Mouse (Mus musculus) naive thymus-derived CD4-positive, alpha-beta T cell, adult 2 months (primary cell): Measurements from ENCODE around the gene Bcas1.
"Not testable (repeated sequence)": the region's sequence is repeated elsewhere in the genome, so short reads cannot be mapped to it uniquely, and the experiment has no call there.

Source experiments
- DNase-seq: peaks from one replicate; pipeline ENCODE4 v3.0.0-alpha.2; 2011; ENCODE audit warnings: low read depth

The Bcas1 gene

DNA sequence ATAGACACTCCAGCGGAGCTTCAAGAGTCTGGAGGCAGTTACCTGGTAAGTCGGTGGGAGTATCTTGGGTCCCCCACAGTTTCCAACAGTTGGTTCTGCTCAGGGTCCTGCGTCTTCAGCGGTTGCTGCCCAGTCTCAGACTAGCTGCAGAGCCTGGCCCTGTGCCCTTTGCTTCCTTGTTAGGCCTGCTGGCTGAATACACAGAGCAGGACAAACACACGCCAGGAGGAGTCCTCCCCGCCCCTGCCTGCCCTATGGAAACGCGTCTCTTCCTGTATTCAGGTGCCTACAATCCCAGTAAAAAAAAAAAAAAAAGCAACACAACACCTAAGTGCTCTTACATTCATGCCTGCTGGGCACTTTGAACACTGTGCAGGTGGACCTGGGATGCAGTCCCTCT lies at the start of gene Bcas1:
TSS of gene Bcas1 (minus strand) at position 142 of the 400 bp plus-strand sequence.
- DNase-seq: no peak

DNA sequence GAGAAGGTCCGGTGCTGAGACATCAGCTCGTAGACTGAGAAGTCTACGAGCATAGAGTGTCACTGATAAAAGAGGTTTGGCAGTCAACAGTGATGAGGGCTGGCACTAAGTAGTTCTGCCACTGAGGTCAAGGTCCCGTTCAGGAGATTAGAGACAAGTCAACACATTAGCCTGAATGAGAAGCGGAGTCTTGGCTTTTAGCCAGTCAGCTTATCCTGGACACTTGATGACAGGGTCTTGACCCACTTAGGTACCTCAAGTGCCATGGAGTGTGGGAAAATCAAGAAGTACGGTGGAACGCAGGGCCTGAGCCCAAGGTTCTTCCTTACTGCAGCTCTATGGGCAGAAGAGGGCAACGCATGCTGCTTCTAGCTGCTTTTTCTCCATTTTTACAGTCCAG lies 49.0 kb upstream of the Bcas1 start:
- DNase-seq: no peak

DNA sequence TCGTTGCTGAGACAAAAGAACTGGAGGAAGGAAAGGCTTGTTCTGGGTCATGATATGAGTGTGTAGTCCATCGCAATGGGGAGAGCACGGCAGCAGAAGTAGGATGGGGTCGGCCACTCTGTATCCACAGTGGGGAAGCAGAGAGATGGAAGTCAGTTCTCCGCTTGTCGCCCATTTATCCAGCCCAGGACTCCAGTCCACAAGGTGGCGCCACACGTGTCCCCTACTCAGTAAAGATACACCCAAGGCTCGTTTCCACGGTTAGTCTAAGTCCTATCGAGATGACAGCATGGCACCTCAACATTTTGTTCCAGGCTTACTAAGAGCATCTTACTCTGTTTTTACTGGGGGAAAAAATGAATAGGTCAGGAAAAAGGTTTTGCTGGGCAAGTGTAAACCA lies 48.6 kb upstream of the Bcas1 start:
- peak; percentile 35 for DNase-seq

DNA sequence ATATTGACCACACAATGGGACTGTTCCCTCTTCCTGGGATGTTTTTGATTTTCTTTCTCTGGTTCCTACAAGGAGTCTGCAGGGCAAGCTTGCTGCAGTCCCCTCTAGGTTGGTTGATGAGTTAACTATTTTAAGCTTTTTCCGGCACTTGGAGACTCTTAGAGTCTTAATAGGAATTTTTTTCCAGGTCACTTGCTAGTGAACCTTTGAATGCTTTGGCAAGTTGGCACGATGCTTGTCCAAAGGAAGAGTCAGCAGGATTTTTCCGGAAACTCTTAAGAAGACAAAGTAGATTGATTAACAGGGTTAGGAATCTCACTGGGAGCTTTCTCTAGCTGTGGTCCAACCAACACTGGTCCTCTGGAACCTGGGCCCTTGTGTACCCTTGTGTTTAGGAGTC lies 47.5 kb upstream of the Bcas1 start:
- DNase-seq: no peak

DNA sequence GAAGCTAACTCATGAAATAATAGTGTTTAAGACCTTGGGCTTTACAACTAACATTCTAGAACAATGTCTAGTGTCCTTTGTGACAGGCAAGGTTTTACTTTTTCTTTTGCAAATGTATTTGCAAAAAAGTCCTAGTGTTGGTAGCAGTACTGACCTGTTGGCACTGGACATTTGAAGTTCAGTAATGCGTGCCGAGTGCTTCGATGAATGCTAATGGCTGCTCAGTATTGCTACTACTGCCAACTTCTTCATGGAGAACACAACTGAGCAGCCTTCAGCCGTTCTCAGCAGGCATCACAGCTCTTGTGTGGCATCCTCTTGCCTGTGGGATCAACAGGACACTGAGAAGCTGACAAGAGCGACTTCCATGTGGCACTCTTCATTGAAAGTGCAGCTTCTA lies 46.5 kb upstream of the Bcas1 start:
- no peak for DNase-seq

DNA sequence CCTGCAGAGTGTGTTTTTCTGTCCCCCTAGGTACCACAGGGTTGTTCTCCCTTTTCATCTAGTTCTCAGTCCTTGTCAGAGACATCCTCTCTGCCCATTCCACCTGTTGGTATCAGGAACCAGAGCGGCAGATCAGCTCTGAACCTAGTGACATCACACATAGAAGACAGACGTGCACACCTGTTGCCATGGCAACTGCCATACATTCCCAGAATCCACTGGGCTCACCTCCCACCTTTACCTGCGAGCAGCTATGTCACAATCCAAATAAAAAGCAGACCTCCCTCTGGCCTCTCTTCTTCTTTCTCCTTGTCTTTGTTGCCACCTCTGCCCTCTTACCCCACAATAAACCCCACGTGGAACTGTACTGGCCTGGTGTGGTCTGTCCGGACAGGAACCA lies 42.9 kb upstream of the Bcas1 start:
- no peak for DNase-seq

DNA sequence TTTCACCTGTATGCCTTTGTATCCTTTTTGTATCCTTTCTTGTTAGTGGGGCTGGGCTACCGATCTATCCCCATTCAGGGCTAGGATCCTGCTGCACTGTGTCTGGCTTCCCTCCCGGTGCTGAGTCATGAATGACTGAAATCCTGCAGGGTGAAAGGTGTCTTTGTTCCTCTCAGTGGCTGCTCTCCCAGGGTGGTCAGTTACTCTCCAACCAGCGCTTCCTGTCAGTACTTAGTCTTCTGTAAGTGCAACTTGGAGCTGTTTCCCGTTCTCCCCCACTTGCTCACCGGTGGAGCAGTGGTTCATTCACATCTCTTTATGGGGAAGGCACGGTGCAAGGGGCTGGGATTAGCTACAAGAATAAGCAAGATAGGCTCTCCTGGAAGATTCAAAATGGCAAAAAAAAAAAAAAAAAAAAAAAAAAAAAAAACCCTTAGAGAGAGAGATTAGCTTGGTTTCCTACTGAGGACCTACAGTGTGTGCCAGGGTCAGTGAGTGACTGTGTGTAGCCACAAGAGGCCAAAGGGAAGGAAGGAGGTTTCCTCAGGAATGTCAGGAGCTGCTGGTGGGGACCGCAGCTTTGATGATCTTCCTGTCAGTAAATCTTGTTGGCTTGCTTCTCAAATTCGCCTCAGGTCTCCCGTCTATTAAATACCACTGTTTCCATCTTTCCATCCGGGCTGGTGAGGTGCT lies 42.1 kb upstream of the Bcas1 start:
- no peak for DNase-seq

DNA sequence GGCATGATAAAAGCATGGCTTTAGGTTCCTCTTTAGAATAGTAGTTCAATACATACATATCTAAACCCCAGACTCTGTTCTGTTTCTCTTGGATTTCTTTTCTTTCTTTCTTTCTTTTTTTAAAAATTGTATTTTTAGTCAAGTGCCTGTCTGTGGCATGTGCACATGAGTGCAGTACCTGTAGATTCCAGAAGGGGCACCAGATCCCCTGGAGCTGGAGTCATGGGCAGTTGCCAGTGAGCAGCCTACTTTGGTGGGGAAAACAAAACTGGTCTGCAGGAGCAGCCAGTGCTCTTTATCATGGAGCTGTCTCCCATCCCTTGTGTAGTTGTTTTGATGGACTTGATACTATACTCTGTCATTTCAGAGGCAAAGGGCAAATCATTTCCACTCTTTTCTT lies 40.4 kb upstream of the Bcas1 start:
- peak; percentile 6 for DNase-seq

DNA sequence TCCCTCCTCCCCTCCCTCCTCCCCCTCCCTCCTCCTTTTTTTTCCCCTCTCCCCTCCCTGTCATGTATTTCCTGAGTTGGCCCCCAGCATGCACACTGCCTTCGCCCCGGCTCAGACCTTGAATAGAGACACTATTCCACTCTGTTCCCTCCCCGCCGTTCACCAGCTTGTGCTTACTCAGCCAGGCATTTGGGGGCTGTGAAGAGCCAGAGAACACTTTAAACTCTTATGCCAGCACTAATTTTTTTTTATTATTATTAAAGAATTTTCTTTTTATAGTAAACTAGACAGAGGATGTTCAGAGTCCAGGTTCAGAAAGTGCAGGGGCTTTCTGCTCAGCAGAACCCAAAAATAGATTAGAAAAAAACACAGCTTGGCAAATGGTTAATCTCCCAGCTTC lies 37.2 kb upstream of the Bcas1 start:
- DNase-seq: no peak

DNA sequence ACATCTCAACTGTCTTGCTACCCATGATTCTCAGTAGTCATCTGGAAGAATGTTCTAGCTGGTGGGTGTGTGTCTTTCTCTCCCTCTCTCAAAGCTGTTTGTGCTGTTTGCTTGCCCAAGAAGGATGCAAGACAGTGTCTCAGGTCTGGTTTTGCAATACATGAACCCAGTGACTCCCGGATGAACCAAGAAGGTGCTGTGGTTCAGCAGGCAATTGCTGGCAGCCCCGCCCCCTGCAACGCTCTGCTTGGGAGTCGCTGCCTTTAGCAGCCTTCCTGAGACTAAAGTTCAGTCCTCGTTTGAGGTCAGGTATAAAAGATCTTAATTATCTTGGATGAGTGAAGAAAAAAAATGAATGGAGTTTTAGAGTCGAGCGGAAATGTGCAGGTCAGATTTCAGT lies 34.0 kb upstream of the Bcas1 start:
- no peak for DNase-seq

DNA sequence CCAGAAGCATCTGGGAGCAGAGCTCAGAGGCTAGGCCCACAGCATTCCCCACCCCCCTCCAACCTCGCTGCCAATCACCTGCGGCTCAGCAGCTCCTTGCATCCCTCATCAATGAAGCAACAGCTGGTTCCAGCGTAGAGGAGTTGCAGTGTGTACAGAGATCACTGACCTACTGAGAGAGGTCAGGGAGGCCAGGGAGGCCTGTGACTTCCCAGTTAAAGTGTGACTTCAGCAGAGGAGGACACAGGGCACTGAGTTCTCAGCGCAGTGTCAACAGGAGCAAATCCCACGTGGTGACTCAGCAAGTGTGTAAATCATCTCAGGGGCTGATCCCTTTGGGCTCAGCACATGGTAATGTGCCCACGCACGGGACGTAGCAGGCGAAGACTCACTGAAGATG lies 32.2 kb upstream of the Bcas1 start:
- DNase-seq: no peak

DNA sequence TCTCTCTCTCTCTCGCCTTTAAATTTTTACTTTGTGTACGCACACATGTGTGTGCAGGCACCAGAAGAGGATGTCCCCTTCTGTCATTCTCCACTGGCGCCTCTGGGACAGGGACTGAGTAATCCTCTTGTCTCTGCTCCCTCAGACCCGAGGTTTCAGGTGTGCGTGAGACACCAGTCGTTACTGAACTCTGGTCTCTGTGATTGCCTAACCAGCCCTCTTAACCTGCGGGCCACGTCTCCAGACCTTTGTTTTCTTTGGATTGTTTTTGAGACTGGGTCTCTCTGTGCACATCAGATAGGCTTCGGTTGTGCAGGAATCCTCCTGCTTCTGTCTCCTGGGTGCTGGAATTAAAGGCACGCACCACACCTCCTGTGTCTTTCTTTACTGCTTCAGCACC lies 31.5 kb upstream of the Bcas1 start:
- DNase-seq: no peak

DNA sequence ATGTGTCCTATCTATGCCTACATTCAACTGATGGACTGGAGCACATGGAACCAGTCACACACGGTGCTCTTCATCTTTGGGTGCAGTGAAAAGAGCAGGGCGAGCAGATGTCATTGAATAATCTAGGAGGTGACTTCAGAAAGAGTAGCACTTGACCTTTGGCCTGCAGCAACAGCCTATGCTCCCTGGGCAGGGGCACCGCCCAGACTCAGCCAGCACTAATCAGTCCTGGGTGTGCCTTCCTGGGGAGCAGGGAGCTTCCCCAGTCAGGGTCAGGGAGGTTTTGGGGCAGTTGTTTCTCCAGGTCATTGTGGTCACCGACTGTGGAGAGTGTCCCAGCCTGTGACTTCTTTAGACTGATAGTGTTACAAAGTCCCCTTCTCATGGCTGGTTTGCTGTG lies 26.2 kb upstream of the Bcas1 start:
- DNase-seq: not testable (repeated sequence)

DNA sequence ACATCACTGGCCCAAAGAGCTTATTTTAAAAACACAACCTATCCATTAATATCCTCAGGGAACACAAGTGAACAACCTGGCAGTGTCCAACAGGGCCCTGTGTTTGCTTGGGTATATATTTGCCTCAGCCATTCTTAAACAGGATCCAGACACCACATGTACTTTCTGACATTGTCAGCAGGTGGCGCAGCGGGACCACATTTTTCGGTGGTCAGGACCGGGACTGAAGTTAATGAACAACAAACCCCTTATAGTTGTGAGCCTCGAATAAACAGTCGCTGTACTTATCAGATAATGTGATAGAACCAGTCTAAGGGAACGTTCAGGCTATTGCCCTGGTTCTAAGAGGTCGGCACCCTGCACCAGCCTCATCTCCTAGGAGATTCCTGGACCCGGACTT lies 23.3 kb upstream of the Bcas1 start:
- peak; percentile 75 for DNase-seq

DNA sequence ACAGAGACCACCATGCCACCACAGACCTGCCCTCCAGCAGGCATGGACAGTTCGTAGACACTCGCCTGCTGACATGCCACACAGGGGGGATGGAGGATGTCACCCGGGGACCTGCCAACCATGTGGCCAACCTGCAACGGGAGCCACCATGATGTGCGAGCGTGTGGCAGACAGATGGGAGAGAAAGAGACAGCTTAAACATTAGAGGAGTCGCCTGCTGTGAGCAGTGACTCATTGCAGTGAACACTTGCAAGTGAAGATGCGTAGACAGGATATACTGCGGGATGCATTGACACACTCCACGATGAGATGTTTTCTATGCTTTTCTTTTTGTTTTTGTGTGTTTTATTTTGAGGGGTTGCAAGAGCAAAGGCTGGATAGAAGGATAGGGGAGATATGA lies 20.0 kb upstream of the Bcas1 start:
- DNase-seq: no peak

DNA sequence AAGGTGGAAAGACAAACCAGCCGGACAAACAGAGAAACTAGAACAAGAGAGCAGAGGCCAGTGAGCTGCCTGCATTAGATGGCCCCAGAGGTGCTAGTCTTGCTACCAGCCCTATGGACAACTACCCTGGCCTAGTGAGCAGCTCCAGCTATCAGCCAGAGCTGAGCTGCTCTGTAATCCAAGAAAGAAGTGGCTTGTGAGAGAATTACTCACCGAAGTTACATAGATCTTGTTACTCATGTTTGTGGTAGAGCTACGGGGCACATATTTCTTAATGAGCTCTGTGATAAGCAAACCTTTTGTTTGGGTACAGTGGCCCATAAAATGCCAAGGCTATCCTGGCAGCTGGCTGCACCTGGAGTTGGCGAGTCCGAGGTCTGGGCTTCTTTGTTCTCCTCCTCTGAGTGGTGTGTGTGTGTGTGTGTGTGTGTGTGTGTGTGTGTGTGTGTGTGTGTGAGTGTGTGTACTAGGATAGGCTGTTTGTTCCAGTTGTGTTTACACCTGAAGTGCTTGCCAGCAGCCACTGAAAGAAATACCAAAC lies 19.3 kb upstream of the Bcas1 start:
- no peak for DNase-seq

DNA sequence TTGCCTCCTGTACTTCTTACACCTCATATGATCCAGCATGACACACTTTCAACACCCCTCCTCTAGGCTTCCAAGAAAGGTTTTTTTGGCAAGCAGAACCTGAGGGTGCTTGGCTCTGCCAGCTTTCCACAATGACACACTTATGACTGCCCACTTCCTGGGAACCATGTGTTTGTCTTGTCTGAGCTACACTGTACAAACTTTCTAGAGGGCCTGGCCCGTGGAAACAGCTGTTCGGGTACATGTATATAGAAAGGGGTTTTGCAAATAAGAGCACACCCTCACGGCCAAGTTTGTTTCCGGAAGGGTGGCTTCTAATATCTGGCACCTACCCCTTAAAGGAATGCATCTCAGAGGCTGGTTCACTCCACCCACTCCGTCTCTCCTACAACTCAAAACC lies 18.2 kb upstream of the Bcas1 start:
- no peak for DNase-seq

DNA sequence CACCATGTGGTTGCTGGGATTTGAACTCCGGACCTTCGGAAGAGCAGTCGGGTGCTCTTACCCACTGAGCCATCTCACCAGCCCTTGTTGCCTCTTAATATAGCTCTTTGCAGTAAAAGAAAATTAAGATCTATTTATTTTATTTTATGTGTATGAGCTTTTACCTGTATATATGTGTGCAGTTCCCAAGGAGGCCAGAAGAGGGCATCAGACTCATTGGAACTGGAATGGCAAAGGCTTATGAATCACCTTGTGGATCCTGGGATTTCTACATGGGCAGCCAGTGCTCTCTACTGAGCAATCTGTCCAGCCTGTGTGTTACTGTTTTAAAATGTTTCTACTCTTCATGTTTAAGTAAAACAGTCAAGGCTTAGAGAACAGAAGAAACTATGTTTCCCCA lies 14.9 kb upstream of the Bcas1 start:
- peak; percentile 13 for DNase-seq

DNA sequence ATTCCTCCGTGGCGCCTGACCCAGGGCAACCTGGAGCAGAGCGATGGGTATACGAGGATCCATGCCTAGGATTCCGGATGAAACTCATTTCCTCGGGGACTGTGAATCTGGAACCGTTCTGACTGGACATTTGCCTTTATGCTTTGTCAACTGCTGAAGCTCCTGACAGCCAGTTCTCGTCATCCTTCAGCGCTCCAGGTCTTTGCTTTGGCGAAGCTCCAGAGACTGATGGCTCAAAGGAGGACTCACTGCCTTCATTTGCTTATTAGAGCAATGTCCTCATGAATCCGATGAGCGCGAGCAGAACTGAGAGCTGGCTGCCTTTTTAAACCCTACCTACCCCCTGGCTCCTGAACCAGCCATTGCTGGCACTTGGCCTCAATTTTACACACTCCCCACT lies 11.1 kb upstream of the Bcas1 start:
- no peak for DNase-seq

DNA sequence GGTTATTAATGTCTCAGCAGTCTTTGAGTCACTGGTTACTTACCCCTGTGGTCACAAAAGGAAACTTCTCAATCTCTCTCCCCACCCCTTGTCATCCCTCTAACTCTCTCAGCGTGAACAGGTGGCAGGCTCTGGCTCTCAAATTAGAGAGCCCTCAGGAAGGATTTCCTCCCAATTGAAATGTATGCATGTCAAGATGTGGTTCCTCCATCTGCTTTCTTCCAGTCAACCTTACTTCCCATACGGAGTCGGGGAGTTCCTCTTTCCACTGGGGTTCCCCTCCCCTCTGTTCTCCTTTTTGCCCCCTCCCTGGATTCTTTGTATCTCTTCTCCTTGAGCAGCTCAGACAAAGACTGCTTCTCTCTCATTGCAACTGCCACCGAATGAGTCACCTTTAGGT lies 8.6 kb upstream of the Bcas1 start:
- no peak for DNase-seq

DNA sequence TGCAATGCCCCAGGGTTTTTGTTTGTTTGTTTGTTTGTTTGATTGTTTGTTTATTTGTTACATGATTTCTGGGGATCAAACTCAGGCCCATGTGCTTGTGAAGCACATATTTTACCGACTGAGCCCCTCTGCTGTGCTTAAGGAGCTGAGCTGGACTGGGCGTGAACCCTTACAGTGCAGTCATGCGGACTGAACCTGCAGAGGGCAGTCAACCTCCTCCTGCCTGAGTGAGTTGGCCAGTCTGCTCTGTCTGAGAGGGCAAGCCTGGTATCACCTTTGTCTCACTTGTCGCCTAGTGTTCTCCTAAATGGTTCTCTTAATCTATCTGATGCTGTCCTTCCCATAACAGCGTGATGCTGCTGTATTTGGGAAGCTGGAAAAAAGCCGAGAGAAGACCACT lies 4.5 kb upstream of the Bcas1 start:
- no peak for DNase-seq

DNA sequence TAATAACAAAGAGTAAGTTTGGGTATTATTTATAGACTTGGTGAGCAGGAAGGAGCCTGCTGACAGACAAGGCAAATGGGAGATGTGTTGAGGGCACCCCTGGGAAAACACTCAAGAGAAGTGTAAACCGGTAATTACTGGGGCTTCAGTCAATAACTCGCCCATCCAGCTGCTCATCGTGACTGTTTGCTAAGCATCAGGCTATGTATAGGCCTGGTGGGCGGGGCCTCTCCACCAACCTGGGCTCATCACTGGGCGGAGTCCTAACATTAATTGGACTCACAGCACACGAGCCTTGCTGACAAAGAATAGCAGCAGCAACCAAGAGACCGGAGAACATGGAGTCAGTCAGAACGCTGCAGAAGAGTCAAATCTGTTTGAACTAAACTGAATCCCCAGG lies 1.3 kb upstream of the Bcas1 start:
- no peak for DNase-seq

DNA sequence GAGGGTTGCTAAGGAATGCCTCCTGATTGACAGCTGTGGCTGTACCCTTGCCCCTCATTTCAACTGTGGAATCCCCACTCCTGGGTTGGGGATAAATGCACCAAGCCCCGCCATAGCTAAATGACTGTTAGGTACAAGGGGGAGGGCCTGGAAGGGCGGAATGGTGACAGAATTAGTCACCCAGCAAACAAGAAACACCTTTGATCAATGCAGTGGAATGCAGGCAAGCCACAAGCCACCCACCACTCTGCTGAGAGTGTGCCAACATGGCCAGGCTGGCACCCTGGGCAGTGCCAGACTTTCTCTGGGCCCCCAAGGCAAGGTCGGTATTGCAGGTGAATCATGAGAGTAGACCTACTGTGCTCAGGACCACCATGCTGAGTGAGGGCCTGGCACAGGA lies 3.5 kb downstream of the Bcas1 start:
- no peak for DNase-seq

DNA sequence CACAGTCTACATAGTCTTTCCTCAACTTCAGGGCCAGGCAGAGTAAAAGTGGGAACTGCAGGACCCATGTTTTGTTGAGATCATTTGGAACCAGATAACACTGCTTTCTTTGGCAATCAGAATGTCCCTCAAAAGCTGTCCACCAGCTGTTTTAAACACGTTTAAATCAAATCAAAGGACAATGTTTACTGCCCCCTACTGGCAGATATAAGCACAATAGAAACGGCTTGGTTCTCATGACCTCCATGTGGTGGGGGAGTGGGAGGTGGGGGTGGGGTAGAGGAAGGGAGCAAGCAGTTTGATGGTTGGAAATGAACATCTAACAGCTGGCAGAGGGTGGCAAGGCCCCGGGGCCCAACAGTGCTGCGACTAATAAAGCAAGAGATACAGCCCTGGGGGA lies 5.7 kb downstream of the Bcas1 start:
- peak; percentile 3 for DNase-seq

DNA sequence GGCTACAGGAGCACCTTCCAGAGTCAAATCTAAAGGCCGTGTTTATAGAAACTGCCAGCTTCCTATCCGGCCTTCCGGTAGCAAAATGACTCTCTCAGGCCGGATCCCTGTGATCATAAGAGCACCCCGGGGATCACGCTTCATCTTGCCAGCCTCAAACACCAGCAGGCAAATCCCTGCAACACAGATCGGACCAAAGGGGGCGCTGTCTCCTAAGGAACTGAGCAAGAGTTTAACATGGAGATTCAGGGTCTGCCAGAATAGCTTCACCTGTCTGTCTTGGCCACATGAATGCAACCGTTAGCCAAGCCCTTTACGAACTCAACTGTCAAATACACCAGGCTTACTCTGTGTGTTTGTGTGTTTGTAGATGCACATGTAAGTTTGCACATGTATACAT lies 8.9 kb downstream of the Bcas1 start:
- peak; percentile 10 for DNase-seq
